Mouse (Mus musculus): ENCODE results near the gene Akap17b. TPM values are rescaled to one million over a fixed set of nuclear protein-coding genes. Genes with fewer than 3 reads are reported as not detected.

Akap17b gene
- 6.1 and 6.3 TPM in 2 replicates for polyA plus RNA-seq (2015; fragmentation: Nextera tagmentation; extraction: Ambion mirVana)

DNA sequence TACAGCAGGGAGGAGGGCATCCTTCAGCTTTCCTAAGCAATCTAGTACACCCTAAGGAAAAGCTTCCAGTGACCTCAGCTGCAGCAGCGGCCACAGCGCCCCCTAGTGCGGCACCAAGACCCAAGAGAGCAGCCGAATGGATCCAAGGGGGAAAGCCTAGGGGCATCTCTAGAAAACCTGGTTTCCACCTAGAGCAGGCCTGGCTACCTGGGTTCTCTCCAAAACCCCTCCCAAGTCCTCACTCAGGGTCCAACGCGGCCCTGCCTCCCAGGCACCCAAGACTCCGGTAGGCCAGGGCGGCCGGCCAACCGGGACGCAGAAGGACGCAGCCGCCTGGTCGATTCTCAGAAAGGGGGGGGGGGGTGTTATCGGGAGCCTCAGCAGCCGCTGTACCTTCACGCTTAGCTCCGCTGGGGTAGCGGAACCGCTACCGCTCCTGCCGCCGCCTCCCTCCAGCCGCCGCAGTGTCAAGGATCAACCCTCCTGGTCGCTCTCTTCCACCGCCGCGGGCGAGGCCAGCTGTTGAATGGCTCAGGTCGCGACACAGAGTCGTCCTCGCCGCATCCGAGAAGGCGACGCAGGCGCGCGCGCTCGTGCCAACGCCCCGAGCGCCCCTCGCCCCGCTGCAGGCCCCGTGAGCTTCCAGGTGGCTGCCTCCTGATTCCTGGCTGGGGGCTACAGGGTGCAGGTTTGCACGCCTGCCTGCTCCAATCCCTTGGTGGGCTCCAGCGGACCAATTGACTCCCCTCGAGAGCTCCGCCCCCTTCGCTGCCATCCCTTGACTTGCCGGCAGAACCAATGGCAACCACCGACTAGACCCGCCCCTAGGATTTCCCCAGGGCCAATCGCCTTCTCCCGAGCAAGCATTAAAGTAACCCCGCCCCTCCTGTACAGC lies at the start of gene Akap17b:
Akap17b (minus strand) TSS at position 739 of the 895 bp plus-strand sequence.
- peak within 1 kb of the TSS; percentile 86 for H3K27ac ChIP-seq (replicated peaks)

DNA sequence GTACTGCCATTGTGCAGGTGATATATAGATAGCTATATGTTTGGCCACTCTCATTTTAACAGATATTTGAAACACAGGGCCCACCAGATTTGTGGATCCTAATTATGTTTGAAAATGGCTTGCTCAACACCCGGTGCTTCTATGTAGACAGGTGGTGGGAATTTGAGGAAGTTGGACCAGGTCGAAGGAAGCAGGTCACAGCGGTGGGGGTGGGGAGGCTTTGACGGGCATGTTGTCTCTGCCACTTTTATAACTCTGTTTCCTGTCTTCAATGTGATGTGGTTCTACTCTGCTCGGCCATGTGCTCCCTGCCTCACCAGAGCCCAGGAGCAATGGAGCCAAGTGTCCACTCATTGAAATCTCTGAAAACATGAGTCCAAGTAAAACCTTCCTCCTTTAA lies 46.2 kb upstream of the Akap17b start:
- Histone ChIP-seq H3K4me2 (no peak overlapping the region), H3K9ac (no peak overlapping the region), H3K4me3 (no peak overlapping the region), H3K4me1 (replicated peaks) (no peaks in the 10 kb centered on the region), H3K27me3 (no peaks in the 10 kb centered on the region), H3K36me3 (no peaks in the 10 kb centered on the region), H3K27ac (replicated peaks) (no peak overlapping the region), H3K9me3 (no peaks in the 10 kb centered on the region)
- no peak for ATAC-seq (ENCODE audit: low FRiP score, low read depth)
- WGBS = 90% methylated on average over 5 of the region's 5 CpGs

More for the DNA sequence above, at the start of gene Akap17b:
- Histone ChIP-seq H3K9me3 (no peaks in the 10 kb centered on the region), H3K27me3 (no peaks in the 10 kb centered on the region), H3K4me2 (peak within 1 kb of the TSS; percentile 56), H3K36me3 (no peaks in the 10 kb centered on the region), H3K4me1 (replicated peaks) (peaks cover 6% of the 10 kb centered on the region; the same call in 1 of the 2 replicates), H3K4me3 (peak within 1 kb of the TSS; percentile 70), H3K9ac (peak within 1 kb of the TSS; percentile 70)
- peak; percentile 97 for ATAC-seq (ENCODE audit: low FRiP score, low read depth)
- WGBS = 24% methylated on average over 49 of the region's 60 CpGs

DNA sequence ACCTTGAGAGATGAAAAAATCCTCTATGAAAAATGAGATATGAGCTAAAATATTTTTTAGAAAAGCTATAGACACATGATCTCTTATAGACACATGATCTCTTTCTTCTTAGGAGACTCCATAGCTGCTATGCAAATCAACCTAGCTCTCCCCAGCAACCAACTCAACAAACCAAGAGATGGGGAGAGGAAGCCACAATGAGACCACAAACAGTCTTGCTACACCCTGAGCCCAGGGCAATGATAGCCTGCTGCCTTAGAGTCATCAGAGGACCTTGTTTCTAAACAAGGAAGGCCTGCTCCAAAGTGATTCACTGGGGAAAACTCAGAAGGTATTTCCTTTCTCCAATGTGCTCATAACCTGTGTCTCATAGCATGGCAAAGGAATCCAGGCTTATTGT lies 44.5 kb upstream of the Akap17b start:
- no peak overlapping the region for H3K4me3 ChIP-seq
- H3K27ac ChIP-seq (replicated peaks) = no peak overlapping the region
- H3K27me3 ChIP-seq = no peaks in the 10 kb centered on the region
- H3K9me3 ChIP-seq = no peaks in the 10 kb centered on the region
- H3K4me2 ChIP-seq = no peak overlapping the region
- no peaks in the 10 kb centered on the region for H3K36me3 ChIP-seq
- H3K4me1 ChIP-seq (replicated peaks) = no peaks in the 10 kb centered on the region
- no peak overlapping the region for H3K9ac ChIP-seq
- no peak for ATAC-seq (ENCODE audit: low FRiP score, low read depth)

DNA sequence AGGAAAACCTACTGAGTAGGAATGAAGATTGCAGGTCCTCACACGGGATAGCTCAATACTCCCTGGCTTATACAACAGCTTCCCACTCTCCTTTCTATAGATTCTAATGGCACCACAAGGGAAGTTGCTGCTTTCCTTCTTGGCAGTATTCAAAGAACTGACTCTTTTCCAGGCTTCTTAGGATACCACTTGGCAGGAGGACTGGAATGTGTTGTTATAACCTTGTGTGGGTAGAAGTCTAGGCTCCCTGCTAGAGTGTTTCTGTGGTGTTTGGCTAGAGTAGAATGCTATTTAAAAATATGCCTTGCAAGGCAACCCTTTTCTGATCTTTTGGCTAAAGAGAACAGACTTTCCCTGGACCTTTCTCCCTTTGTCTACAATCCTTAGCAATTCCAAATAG lies 31.6 kb upstream of the Akap17b start:
- H3K4me1 ChIP-seq (replicated peaks) = no peaks in the 10 kb centered on the region
- H3K4me3 ChIP-seq = no peak overlapping the region
- H3K9ac ChIP-seq = no peak overlapping the region
- H3K9me3 ChIP-seq = no peaks in the 10 kb centered on the region
- no peaks in the 10 kb centered on the region for H3K27me3 ChIP-seq
- H3K4me2 ChIP-seq = no peak overlapping the region
- no peak for ATAC-seq (ENCODE audit: low FRiP score, low read depth)
- 57% methylated on average over 1 of the region's 1 CpGs for WGBS
- H3K36me3 ChIP-seq = no peaks in the 10 kb centered on the region
- no peak overlapping the region for H3K27ac ChIP-seq (replicated peaks)

DNA sequence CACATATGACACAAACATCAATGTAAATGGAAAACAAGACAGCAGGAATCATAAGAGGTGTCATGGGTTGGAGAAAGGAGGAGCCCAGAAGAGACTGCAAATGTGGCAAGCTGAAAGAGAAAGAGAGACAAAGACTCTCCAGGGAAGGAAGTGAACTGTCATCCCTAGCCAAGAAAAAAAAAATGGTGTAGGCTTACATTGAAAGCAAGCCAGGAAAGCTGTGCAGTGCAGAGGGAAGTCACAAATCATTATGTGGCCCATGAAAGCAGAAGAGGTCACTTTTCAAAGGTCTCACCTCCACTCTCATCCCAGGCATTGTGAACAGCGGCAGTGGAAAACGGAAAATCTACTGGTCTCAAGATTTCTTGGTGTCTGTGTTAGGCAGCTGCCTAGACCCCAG lies 27.5 kb upstream of the Akap17b start:
- Histone ChIP-seq H3K27me3 (no peaks in the 10 kb centered on the region), H3K4me1 (replicated peaks) (no peaks in the 10 kb centered on the region), H3K9ac (no peak overlapping the region), H3K9me3 (no peaks in the 10 kb centered on the region), H3K27ac (replicated peaks) (no peak overlapping the region), H3K36me3 (no peaks in the 10 kb centered on the region), H3K4me3 (no peak overlapping the region), H3K4me2 (no peak overlapping the region)
- no peak for ATAC-seq (ENCODE audit: low FRiP score, low read depth)
- WGBS = 44% methylated on average over 2 of the region's 2 CpGs

DNA sequence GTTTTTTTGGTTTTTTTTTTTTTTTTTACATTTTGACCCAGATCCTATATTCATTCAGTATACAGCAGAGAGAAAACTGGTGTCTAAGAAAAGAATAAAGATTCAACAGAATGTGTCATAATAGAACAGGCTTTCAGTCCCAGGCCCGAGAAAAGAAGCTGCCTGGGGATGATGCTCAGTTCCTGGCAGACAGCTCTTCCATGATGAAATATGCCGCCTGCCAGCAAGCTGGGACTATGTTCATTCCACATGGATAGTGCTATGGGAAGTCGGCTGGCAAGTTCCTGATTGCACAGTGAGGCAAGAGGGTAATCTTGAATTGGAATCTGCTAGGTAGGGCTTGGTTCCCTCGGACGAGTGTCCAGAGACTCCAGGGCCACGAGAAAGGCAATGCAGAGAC lies 5.1 kb downstream of the Akap17b start:
- 69% methylated on average over 6 of the region's 6 CpGs for WGBS
- Histone ChIP-seq H3K27ac (replicated peaks) (no peak overlapping the region), H3K4me3 (no peak overlapping the region), H3K36me3 (peaks cover 4% of the 10 kb centered on the region), H3K4me2 (no peak overlapping the region), H3K9ac (no peak overlapping the region), H3K4me1 (replicated peaks) (peaks cover 6% of the 10 kb centered on the region; the same call in 1 of the 2 replicates), H3K9me3 (no peaks in the 10 kb centered on the region), H3K27me3 (no peaks in the 10 kb centered on the region)
- no peak for ATAC-seq (ENCODE audit: low FRiP score, low read depth)

DNA sequence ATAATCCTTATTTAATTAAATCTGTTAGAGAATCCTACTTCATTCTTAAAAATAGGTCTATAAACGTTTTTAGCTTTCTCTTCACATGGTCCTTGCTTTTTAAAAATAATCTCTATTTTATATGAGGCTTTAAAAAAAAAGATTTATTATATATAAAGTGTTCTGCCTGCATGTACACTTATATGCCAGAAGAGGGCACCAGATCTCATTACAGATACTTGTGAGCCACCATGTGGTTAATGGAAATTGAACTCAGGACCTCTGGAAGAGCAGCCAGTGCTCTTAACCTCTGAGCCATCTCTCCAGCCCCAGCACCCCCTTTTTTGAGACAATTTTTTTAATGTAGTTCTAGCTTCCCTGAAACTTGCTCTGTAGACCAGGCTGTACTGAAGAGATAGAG lies 14.4 kb downstream of the Akap17b start:
- no peaks in the 10 kb centered on the region for H3K4me1 ChIP-seq (replicated peaks)
- 7% methylated on average over 1 of the region's 1 CpGs for WGBS
- H3K9ac ChIP-seq = no peak overlapping the region
- H3K27me3 ChIP-seq = no peaks in the 10 kb centered on the region
- H3K27ac ChIP-seq (replicated peaks) = no peak overlapping the region
- H3K36me3 ChIP-seq = peaks cover 4% of the 10 kb centered on the region
- ATAC-seq (ENCODE audit: low FRiP score, low read depth) = no peak
- no peak overlapping the region for H3K4me2 ChIP-seq
- H3K9me3 ChIP-seq = no peaks in the 10 kb centered on the region
- H3K4me3 ChIP-seq = no peak overlapping the region

DNA sequence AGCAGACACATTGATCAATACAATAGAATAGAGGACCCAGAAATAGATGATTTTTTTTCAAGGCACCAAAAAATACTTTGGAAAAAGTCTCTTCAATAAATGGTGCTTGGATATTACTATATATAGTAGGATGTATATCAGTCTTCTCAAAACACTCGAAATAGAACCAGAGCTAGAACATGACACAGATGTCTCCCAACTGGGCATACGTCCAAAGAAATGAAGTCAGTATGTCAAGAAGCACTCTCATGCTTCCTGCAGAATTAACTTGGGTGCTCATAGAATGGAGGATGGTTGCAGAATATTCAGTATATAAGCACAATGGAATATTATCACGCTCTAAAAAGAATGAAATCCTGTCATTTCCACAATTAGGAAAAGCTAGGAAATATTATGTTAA lies 17.1 kb downstream of the Akap17b start:
- no peak overlapping the region for H3K27ac ChIP-seq (replicated peaks)
- no peaks in the 10 kb centered on the region for H3K36me3 ChIP-seq
- no peak for ATAC-seq (ENCODE audit: low FRiP score, low read depth)
- no peaks in the 10 kb centered on the region for H3K9me3 ChIP-seq
- no peaks in the 10 kb centered on the region for H3K27me3 ChIP-seq
- H3K4me1 ChIP-seq (replicated peaks) = no peaks in the 10 kb centered on the region
- no peak overlapping the region for H3K4me3 ChIP-seq
- H3K4me2 ChIP-seq = no peak overlapping the region
- H3K9ac ChIP-seq = no peak overlapping the region
- 77% methylated on average over 3 of the region's 3 CpGs for WGBS

DNA sequence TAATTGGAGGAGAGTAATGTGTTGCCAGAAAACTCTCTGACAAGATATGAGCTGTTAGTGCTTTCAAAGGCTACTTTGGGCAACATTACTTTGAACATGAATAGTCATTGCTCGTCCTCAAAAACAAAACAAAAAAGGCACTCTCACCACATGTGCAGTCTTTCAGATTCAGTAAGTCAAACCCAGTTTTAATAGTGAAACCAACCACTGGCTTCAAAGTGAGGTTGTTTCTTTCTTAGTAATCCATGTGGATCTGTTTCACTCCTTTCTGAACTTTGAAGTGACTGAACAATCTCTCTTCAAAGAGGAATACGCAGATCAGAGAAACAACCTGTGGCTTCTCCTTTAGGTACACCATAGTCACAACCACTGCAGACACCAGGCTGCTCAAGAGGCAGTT lies 36.1 kb downstream of the Akap17b start:
- Histone ChIP-seq H3K9ac (no peak overlapping the region), H3K27me3 (no peaks in the 10 kb centered on the region), H3K4me2 (no peak overlapping the region), H3K36me3 (peaks cover 12% of the 10 kb centered on the region; the same call in 1 of the 2 replicates), H3K4me1 (replicated peaks) (no peaks in the 10 kb centered on the region), H3K27ac (replicated peaks) (no peak overlapping the region), H3K4me3 (no peak overlapping the region), H3K9me3 (no peaks in the 10 kb centered on the region)
- WGBS = 81% methylated on average over 2 of the region's 2 CpGs
- no peak for ATAC-seq (ENCODE audit: low FRiP score, low read depth)

DNA sequence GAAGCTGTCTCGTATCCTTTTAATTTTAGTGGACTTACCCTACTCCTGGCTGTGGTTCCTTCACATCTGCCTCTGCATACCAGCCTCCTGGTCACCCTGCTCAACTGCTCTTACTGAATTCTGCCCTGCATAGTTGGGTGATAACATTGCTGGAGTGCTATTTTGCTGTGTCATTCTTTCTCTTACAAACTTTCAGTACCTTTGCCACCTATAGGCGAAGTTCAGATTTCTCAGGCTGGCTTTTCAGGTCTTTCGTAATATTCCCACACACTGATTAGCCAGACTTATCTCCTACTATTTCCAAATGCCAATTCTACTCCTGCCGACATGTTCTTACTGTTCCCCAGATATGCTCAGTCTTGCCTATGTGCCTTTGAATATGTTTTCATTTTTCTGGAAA lies 41.2 kb downstream of the Akap17b start:
- no peak for ATAC-seq (ENCODE audit: low FRiP score, low read depth)
- H3K9ac ChIP-seq = no peak overlapping the region
- 87% methylated on average over 4 of the region's 4 CpGs for WGBS

DNA sequence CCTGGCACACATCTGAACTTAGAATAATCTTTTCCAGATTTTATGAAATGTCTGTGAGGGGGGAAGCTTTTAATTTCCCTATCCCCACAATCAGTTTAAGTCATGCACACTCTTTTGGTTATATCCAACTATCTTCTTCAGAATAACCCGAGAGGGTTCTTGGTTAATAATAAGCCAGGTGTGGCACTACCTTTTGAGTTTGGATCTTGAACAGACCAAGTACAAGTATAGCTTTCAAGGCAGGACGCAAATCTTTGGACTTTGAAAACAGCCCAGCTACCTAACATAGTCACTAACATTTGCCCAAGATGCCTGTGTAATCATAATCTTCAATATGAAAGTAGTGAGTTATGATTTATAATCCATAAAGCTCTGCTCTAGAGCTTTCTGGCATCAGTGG lies 42.3 kb downstream of the Akap17b start:
- Histone ChIP-seq H3K27me3 (no peaks in the 10 kb centered on the region), H3K9me3 (no peaks in the 10 kb centered on the region), H3K36me3 (peaks cover 20% of the 10 kb centered on the region), H3K9ac (no peak overlapping the region), H3K4me3 (no peak overlapping the region), H3K4me2 (no peak overlapping the region), H3K4me1 (replicated peaks) (peaks cover 18% of the 10 kb centered on the region), H3K27ac (replicated peaks) (no peak overlapping the region)
- WGBS = 90% methylated on average over 2 of the region's 2 CpGs
- no peak for ATAC-seq (ENCODE audit: low FRiP score, low read depth)

More for the DNA sequence above, 41.2 kb downstream of the Akap17b start:
- Histone ChIP-seq H3K4me1 (replicated peaks) (peaks cover 18% of the 10 kb centered on the region), H3K36me3 (peaks cover 20% of the 10 kb centered on the region), H3K27ac (replicated peaks) (no peak overlapping the region), H3K27me3 (no peaks in the 10 kb centered on the region), H3K4me3 (no peak overlapping the region), H3K4me2 (no peak overlapping the region), H3K9me3 (no peaks in the 10 kb centered on the region)

DNA sequence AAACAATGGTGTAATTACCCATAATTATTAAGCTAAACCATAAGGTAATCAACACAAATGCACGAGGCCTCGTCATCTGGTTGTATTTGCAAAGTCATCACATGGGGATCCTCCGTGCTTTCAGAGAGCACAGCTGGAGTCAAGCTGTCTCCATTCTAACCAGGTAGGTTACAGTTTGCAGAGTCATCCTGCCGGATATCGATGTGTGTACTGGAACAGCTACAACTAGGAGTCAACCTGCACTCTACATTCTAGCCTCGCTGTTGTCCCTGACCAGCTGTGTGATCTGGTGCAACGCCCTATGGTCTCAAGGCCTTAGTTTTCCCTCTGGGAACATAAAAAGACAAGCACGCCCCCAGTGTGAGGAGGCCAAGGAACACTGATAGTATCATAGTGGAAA lies 45.1 kb downstream of the Akap17b start:
- peaks cover 18% of the 10 kb centered on the region for H3K4me1 ChIP-seq (replicated peaks)
- no peaks in the 10 kb centered on the region for H3K27me3 ChIP-seq
- H3K4me3 ChIP-seq = peak overlapping the region; percentile 69
- no peak overlapping the region for H3K9ac ChIP-seq
- 57% methylated on average over 8 of the region's 8 CpGs for WGBS
- no peak overlapping the region for H3K27ac ChIP-seq (replicated peaks)
- H3K36me3 ChIP-seq = peaks cover 20% of the 10 kb centered on the region
- no peak for ATAC-seq (ENCODE audit: low FRiP score, low read depth)
- H3K9me3 ChIP-seq = no peaks in the 10 kb centered on the region
- H3K4me2 ChIP-seq = peak overlapping the region; percentile 65

All from hindbrain, embryonic 15.5 days (tissue).